In genomic region chr11:88585171-88585632, GRCm38 (mm10) we compare ENCODE assay signal across 8 mouse cellular contexts.
DNase-seq lines count a peak whose midpoint lies in the region; ATAC-seq and TF ChIP-seq lines count a peak whose summit lies in the region.

No protein-coding gene starts in this region.

- H3K27me3 ChIP-seq in kidney, embryonic 16.5 days (ENCODE audit: insufficient read depth, low read length): no peaks in the 10 kb centered on the region
- no peaks in the 10 kb centered on the region for H3K27me3 ChIP-seq in heart, postnatal 0 days (ENCODE audit: control insufficient read depth, insufficient read depth, low read length)
- no peaks in the 10 kb centered on the region for H3K27me3 ChIP-seq in midbrain, embryonic 11.5 days (ENCODE audit: control insufficient read depth, insufficient read depth, low read length)
- H3K27me3 ChIP-seq in stomach, embryonic 15.5 days (replicated peaks): no peaks in the 10 kb centered on the region

- DNase-seq in kidney, adult 8-10 months: no peak
- DNase-seq in embryo, embryonic 9.5 days (ENCODE audit: extremely low spot score): peak; percentile 78
- no peak for DNase-seq in heart, postnatal 0 days (ENCODE audit: low spot score)
- DNase-seq in midbrain, embryonic 11.5 days (ENCODE audit: low spot score, missing footprints): peak; percentile 96
- DNase-seq in adrenal gland, postnatal 36 days: no peak

- no peaks in the 10 kb centered on the region for H3K9me3 ChIP-seq in kidney, embryonic 16.5 days (ENCODE audit: low read length)
- no peaks in the 10 kb centered on the region for H3K9me3 ChIP-seq in heart, postnatal 0 days (replicated peaks; ENCODE audit: control insufficient read depth, low read length)
- H3K9me3 ChIP-seq in midbrain, embryonic 11.5 days (ENCODE audit: control insufficient read depth, low read length): no peaks in the 10 kb centered on the region
- no peaks in the 10 kb centered on the region for H3K9me3 ChIP-seq in stomach, embryonic 15.5 days

- ATAC-seq in kidney, embryonic 16.5 days (ENCODE audit: low FRiP score, low TSS enrichment): 0 out of 2 replicates have a peak, but pooled peaks have one; percentile 4
- ATAC-seq in heart, postnatal 0 days (ENCODE audit: insufficient read depth, low read depth): no peak
- peak; percentile 83 for ATAC-seq in midbrain, embryonic 11.5 days (ENCODE audit: low FRiP score)
- no peak for ATAC-seq in stomach, embryonic 15.5 days (ENCODE audit: insufficient read depth, low FRiP score, low read depth)
- ATAC-seq in erythroblast, adult 5-6 weeks (replicated peaks; ENCODE audit: low FRiP score, poor library complexity, severe bottlenecking): no peak

- no peak for TF ChIP-seq EP300 in heart, postnatal 0 days (IDR thresholded peaks at IDR 0.05; ENCODE audit: low read depth)

- 14% methylated on average over 10 of the region's 10 CpGs for WGBS in kidney, embryonic 16.5 days
- WGBS in heart, postnatal 0 days: 21% methylated on average over 10 of the region's 10 CpGs
- WGBS in midbrain, embryonic 11.5 days: 2% methylated on average over 10 of the region's 10 CpGs
- WGBS in stomach, embryonic 15.5 days: 40% methylated on average over 10 of the region's 10 CpGs

- 0 out of 2 replicates have a peak overlapping the region, but pooled peaks have one; percentile 11 for H3K4me2 ChIP-seq in kidney, embryonic 16.5 days (replicated peaks; ENCODE audit: low read depth, low read length)
- H3K4me2 ChIP-seq in heart, postnatal 0 days (ENCODE audit: low read depth, low read length): no peak overlapping the region
- H3K4me2 ChIP-seq in midbrain, embryonic 11.5 days: peak overlapping the region; percentile 40
- no peak overlapping the region for H3K4me2 ChIP-seq in stomach, embryonic 15.5 days

- H3K36me3 ChIP-seq in kidney, embryonic 16.5 days (ENCODE audit: insufficient read depth, low read length): peaks cover 8% of the 10 kb centered on the region
- H3K36me3 ChIP-seq in heart, postnatal 0 days (replicated peaks; ENCODE audit: control insufficient read depth, insufficient read depth, low read length): peaks cover 18% of the 10 kb centered on the region
- peaks cover 6% of the 10 kb centered on the region; the same call in 1 of the 2 replicates for H3K36me3 ChIP-seq in midbrain, embryonic 11.5 days (ENCODE audit: control insufficient read depth, insufficient read depth, low read length)
- peaks cover 4% of the 10 kb centered on the region; the same call in 1 of the 2 replicates for H3K36me3 ChIP-seq in stomach, embryonic 15.5 days

- peak overlapping the region; percentile 91 for H3K27ac ChIP-seq in kidney, embryonic 16.5 days (ENCODE audit: low read length)
- peak overlapping the region; percentile 82 for H3K27ac ChIP-seq in heart, postnatal 0 days (ENCODE audit: low read depth)
- peak overlapping the region; percentile 97 for H3K27ac ChIP-seq in midbrain, embryonic 11.5 days (ENCODE audit: low read depth, low read length)
- 0 out of 2 replicates have a peak overlapping the region, but pooled peaks have one; percentile 28 for H3K27ac ChIP-seq in stomach, embryonic 15.5 days

- peak overlapping the region; percentile 47 for H3K9ac ChIP-seq in kidney, embryonic 16.5 days (replicated peaks; ENCODE audit: low read length)
- H3K9ac ChIP-seq in heart, postnatal 0 days (replicated peaks; ENCODE audit: low read depth, low read length): no peak overlapping the region; the same call in 1 of the 2 replicates
- peak overlapping the region; percentile 56 for H3K9ac ChIP-seq in midbrain, embryonic 11.5 days (ENCODE audit: low read length)
- no peak overlapping the region for H3K9ac ChIP-seq in stomach, embryonic 15.5 days

- TF ChIP-seq CTCF in heart, postnatal 0 days (IDR thresholded peaks at IDR 0.05; ENCODE audit: low read depth): no peak

- H3K4me1 ChIP-seq in kidney, embryonic 16.5 days (ENCODE audit: insufficient read depth, low read length): peaks cover 94% of the 10 kb centered on the region
- H3K4me1 ChIP-seq in heart, postnatal 0 days (ENCODE audit: control insufficient read depth, insufficient read depth): peaks cover 64% of the 10 kb centered on the region
- H3K4me1 ChIP-seq in midbrain, embryonic 11.5 days (ENCODE audit: control insufficient read depth, insufficient read depth, low read length): peaks cover 95% of the 10 kb centered on the region
- peaks cover 53% of the 10 kb centered on the region for H3K4me1 ChIP-seq in stomach, embryonic 15.5 days

- no peak overlapping the region for H3K4me3 ChIP-seq in kidney, embryonic 16.5 days (ENCODE audit: low read length)
- H3K4me3 ChIP-seq in heart, postnatal 0 days (ENCODE audit: low read depth, low read length): no peak overlapping the region
- H3K4me3 ChIP-seq in midbrain, embryonic 11.5 days (ENCODE audit: low read depth, low read length): peak overlapping the region; percentile 15; the same call in 1 of the 2 replicates
- no peak overlapping the region for H3K4me3 ChIP-seq in stomach, embryonic 15.5 days (replicated peaks)

Comparison
In these comparisons a context has a peak if more than half of its experiments do, and no peak if none do; other contexts are left out.
1. ATAC-seq: peak in kidney, embryonic 16.5 days (single experiment) and midbrain, embryonic 11.5 days (single experiment); none in heart, postnatal 0 days (single experiment), stomach, embryonic 15.5 days (single experiment) and erythroblast, adult 5-6 weeks (single experiment).
2. H3K27ac ChIP-seq: peak in every context shown above with its lines; median percentile 97 in midbrain, embryonic 11.5 days; 91 in kidney, embryonic 16.5 days; 82 in heart, postnatal 0 days; 28 in stomach, embryonic 15.5 days.
3. H3K4me2 ChIP-seq: peak in kidney, embryonic 16.5 days (single experiment) and midbrain, embryonic 11.5 days (single experiment); none in heart, postnatal 0 days (single experiment) and stomach, embryonic 15.5 days (single experiment).
4. H3K9ac ChIP-seq: peak in kidney, embryonic 16.5 days (single experiment) and midbrain, embryonic 11.5 days (single experiment); none in heart, postnatal 0 days (single experiment) and stomach, embryonic 15.5 days (single experiment).
5. DNase-seq: peak in embryo, embryonic 9.5 days (single experiment) and midbrain, embryonic 11.5 days (single experiment); none in kidney, adult 8-10 months (0 of 2), heart, postnatal 0 days (single experiment) and adrenal gland, postnatal 36 days (0 of 2).